Mouse (Mus musculus): ENCODE data around the gene Egflam. TPM values are rescaled to one million over a fixed set of nuclear protein-coding genes. Genes with fewer than 3 reads are reported as not detected.

Egflam gene
- polyA plus RNA-seq, 1 experiment, result 32.7 TPM

- no peak for DNase-seq
- WGBS, result 70% methylated on average over 13 of the region's 13 CpGs
- Histone ChIP-seq H3K4me3 (replicated peaks; ENCODE audit: extremely low read depth, low read depth, low read length) (no peak overlapping the region), H3K4me1 (ENCODE audit: control insufficient read depth, insufficient read depth, low read length) (no peaks in the 10 kb centered on the region)
- TF ChIP-seq CTCF (IDR thresholded peaks at IDR 0.05; ENCODE audit: insufficient read depth, low read length) (no peak), POLR2A (IDR thresholded peaks at IDR 0.05; ENCODE audit: borderline replicate concordance, extremely low read depth, low read depth, low read length) (no peak)
Measured at GRCm38 (mm10) chr15:7233393-7234090, 164.7 kb downstream of the Egflam start.

DNA sequence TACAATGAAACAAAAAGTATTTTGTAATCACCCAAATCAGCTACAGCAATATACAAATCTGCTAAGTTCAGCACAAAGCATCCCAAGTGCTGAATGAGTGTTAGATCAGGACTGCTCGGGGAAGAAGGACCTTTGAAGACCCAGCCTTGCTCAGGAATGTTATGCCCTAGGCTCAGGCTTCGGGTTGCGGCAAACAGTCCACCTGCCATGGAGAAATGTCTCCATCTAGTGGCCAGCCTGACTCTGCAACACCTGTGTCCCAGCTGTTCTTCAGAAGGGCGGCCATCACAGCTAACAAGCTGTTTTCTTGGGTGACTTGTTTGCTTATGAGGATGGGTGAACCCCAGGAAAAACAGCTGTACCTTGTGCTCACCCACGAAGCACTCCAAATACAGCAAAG is 172.0 kb downstream of the Egflam start:
- no peak for TF ChIP-seq POLR2A (IDR thresholded peaks at IDR 0.05; ENCODE audit: borderline replicate concordance, extremely low read depth, low read depth, low read length)
- TF ChIP-seq CTCF (IDR thresholded peaks at IDR 0.05; ENCODE audit: insufficient read depth, low read length), result peak; percentile 99
- peaks cover 3% of the 10 kb centered on the region; the same call in 1 of the 2 replicates for H3K4me1 ChIP-seq (ENCODE audit: control insufficient read depth, insufficient read depth, low read length)

GRCm38 (mm10) chr15:7224151-7224775 is 173.9 kb downstream of the Egflam start:
- no peak for DNase-seq
- TF ChIP-seq POLR2A (IDR thresholded peaks at IDR 0.05; ENCODE audit: borderline replicate concordance, extremely low read depth, low read depth, low read length) (no peak), CTCF (IDR thresholded peaks at IDR 0.05; ENCODE audit: insufficient read depth, low read length) (no peak)
- 62% methylated on average over 12 of the region's 12 CpGs for WGBS
- Histone ChIP-seq H3K4me3 (replicated peaks; ENCODE audit: extremely low read depth, low read depth, low read length) (no peak overlapping the region), H3K4me1 (ENCODE audit: control insufficient read depth, insufficient read depth, low read length) (peaks cover 3% of the 10 kb centered on the region; the same call in 1 of the 2 replicates)

More for the DNA sequence above, 172.0 kb downstream of the Egflam start:
- peak; percentile 75 for DNase-seq
- H3K4me3 ChIP-seq (replicated peaks; ENCODE audit: extremely low read depth, low read depth, low read length), result no peak overlapping the region
- 5% methylated on average over 5 of the region's 5 CpGs for WGBS

DNA sequence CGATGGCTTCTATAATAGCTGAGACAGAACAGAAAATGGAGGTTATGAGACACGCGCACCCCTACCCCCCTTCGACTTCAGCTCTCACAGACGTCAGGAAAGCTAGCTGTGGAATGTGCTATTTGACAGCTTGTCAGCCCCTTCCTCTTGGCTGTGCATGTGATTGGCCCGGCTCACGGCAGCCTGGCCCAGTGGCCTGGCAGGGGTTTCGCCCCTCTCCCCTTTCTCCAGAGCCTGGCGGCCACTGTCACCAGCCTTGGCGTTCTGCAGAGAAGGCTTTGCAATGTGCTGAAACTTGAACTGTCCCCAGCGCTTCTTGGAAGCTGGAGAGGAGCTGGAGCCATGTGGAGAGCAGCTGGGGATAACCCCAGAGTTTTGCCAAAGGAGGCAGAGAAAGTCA is 175.4 kb downstream of the Egflam start:
- no peak overlapping the region for H3K4me3 ChIP-seq (replicated peaks; ENCODE audit: extremely low read depth, low read depth, low read length)
- 56% methylated on average over 11 of the region's 11 CpGs for WGBS
- TF ChIP-seq POLR2A (IDR thresholded peaks at IDR 0.05; ENCODE audit: borderline replicate concordance, extremely low read depth, low read depth, low read length), result no peak
- no peak for TF ChIP-seq CTCF (IDR thresholded peaks at IDR 0.05; ENCODE audit: insufficient read depth, low read length)
- no peak for DNase-seq
- peaks cover 3% of the 10 kb centered on the region; the same call in 1 of the 2 replicates for H3K4me1 ChIP-seq (ENCODE audit: control insufficient read depth, insufficient read depth, low read length)

GRCm38 (mm10) chr15:7217273-7217598 is 181.0 kb downstream of the Egflam start:
- no peak for DNase-seq
- TF ChIP-seq POLR2A (IDR thresholded peaks at IDR 0.05; ENCODE audit: borderline replicate concordance, extremely low read depth, low read depth, low read length), result no peak
- TF ChIP-seq CTCF (IDR thresholded peaks at IDR 0.05; ENCODE audit: insufficient read depth, low read length), result no peak
- 67% methylated on average over 6 of the region's 6 CpGs for WGBS
- no peaks in the 10 kb centered on the region for H3K4me1 ChIP-seq (ENCODE audit: control insufficient read depth, insufficient read depth, low read length)
- no peak overlapping the region for H3K4me3 ChIP-seq (replicated peaks; ENCODE audit: extremely low read depth, low read depth, low read length)

DNA sequence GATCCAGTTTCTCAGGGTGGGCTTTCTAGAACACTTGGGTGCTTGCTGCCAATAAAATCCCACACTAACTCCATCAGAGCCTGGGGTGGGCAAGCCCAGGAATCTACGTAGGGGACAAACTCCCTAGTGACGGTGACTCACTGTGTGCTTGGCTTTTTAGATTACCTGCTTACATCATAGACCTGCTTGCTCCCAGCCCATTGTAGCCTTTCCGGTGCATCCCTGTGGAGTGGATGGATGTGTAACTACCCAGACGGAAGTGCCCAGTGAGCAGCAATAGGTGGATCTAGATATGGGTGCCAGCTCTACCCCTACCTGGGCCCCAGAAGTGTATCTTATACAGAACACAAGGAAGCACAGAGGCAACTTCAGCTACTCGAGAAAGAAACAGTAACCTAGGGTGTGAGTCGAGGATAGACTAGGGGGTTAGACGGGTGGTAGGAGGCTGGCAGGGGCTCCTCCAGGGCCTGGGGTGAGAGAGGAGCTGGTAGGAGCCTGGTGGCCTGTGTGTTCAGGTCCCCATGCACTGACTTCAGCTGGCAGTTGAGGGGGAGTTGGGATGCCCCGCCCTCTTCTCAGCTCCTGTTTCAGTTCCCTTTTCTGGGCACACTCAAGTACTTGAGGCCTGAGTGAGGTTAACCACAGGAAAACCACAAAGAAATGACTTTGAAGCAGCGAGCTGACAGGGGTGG is 181.5 kb downstream of the Egflam start:
- WGBS, result 65% methylated on average over 9 of the region's 9 CpGs
- Histone ChIP-seq H3K4me1 (ENCODE audit: control insufficient read depth, insufficient read depth, low read length) (no peaks in the 10 kb centered on the region), H3K4me3 (replicated peaks; ENCODE audit: extremely low read depth, low read depth, low read length) (no peak overlapping the region)
- peak; percentile 51 for DNase-seq
- TF ChIP-seq CTCF (IDR thresholded peaks at IDR 0.05; ENCODE audit: insufficient read depth, low read length), result no peak

- TF ChIP-seq POLR2A (IDR thresholded peaks at IDR 0.05; ENCODE audit: borderline replicate concordance, extremely low read depth, low read depth, low read length), result no peak
- no peak for TF ChIP-seq CTCF (IDR thresholded peaks at IDR 0.05; ENCODE audit: insufficient read depth, low read length)
- DNase-seq, result peak; percentile 28
- 77% methylated on average over 3 of the region's 3 CpGs for whole genome bisulfite sequencing
- Histone ChIP-seq H3K4me1 (ENCODE audit: control insufficient read depth, insufficient read depth, low read length) (no peaks in the 10 kb centered on the region), H3K4me3 (replicated peaks; ENCODE audit: extremely low read depth, low read depth, low read length) (no peak overlapping the region)
Measured at GRCm38 (mm10) chr15:7215845-7216244, 182.3 kb downstream of the Egflam start.

DNA sequence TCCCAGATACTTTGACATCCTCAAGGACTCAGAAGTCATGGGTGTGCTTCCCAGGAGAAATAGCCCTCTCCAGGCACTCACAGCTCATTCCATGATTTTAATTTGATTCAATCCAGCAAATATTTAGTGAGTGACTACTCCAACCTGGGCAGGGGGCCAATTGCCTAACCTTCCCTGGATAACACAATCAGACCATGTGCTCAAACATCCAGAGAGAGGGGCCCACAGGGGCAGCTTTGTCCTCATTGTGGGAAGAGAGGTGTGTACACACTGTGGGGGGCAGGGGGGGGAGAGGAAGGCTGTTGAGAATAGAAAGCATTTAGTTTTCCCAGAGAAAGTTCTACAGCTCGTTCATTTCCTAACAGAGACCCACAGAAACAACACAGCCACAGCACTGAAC is 184.5 kb downstream of the Egflam start:
- TF ChIP-seq CTCF (IDR thresholded peaks at IDR 0.05; ENCODE audit: insufficient read depth, low read length), result no peak
- no peak for TF ChIP-seq POLR2A (IDR thresholded peaks at IDR 0.05; ENCODE audit: borderline replicate concordance, extremely low read depth, low read depth, low read length)
- WGBS, result 13% methylated on average over 1 of the region's 1 CpGs
- DNase-seq, result peak; percentile 71
- Histone ChIP-seq H3K4me1 (ENCODE audit: control insufficient read depth, insufficient read depth, low read length) (no peaks in the 10 kb centered on the region), H3K4me3 (replicated peaks; ENCODE audit: extremely low read depth, low read depth, low read length) (no peak overlapping the region)

GRCm38 (mm10) chr15:7208180-7208579 is 190.0 kb downstream of the Egflam start:
- 61% methylated on average over 9 of the region's 9 CpGs for WGBS
- peaks cover 10% of the 10 kb centered on the region for H3K4me1 ChIP-seq (ENCODE audit: control insufficient read depth, insufficient read depth, low read length)
- DNase-seq, result no peak
- H3K4me3 ChIP-seq (replicated peaks; ENCODE audit: extremely low read depth, low read depth, low read length), result no peak overlapping the region
- TF ChIP-seq CTCF (IDR thresholded peaks at IDR 0.05; ENCODE audit: insufficient read depth, low read length) (no peak), POLR2A (IDR thresholded peaks at IDR 0.05; ENCODE audit: borderline replicate concordance, extremely low read depth, low read depth, low read length) (no peak)
